Mouse (Mus musculus): ENCODE measurements at regions not wholly inside any gene's neighbourhood (a gene's known extent, or its start where the extent isn't known, plus 50 kb on each side); places are given as distances from the start of the nearest gene placed in this dataset.

- no peak overlapping the region for H3K4me2 ChIP-seq
- H3K9ac ChIP-seq = no peak overlapping the region
- WGBS = 85% methylated on average over 4 of the region's 4 CpGs
- no peaks in the 10 kb centered on the region for H3K9me3 ChIP-seq (replicated peaks)
- no peaks in the 10 kb centered on the region for H3K27me3 ChIP-seq
- H3K4me3 ChIP-seq (replicated peaks) = no peak overlapping the region
- no peak overlapping the region for H3K27ac ChIP-seq
- H3K4me1 ChIP-seq = peaks cover 14% of the 10 kb centered on the region
- ATAC-seq (replicated peaks; ENCODE audit: low FRiP score) = no peak
- H3K36me3 ChIP-seq = no peaks in the 10 kb centered on the region
Observed at GRCm38 (mm10) chr11:19118258-19118657, 99.5 kb upstream of the Meis1 start.

GRCm38 (mm10) chr11:19119927-19120827 is 101.4 kb upstream of the Meis1 start:
- ATAC-seq (replicated peaks; ENCODE audit: low FRiP score) = peak; percentile 74; the same call in 1 of the 2 replicates
- no peak overlapping the region for H3K9ac ChIP-seq

GRCm38 (mm10) chr11:19120871-19121270 is 102.1 kb upstream of the Meis1 start:
- no peaks in the 10 kb centered on the region for H3K27me3 ChIP-seq
- no peaks in the 10 kb centered on the region for H3K36me3 ChIP-seq
- WGBS = 48% methylated on average over 3 of the region's 3 CpGs
- peaks cover 14% of the 10 kb centered on the region for H3K4me1 ChIP-seq
- peak overlapping the region; percentile 18; the same call in 1 of the 2 replicates for H3K27ac ChIP-seq
- H3K9me3 ChIP-seq (replicated peaks) = no peaks in the 10 kb centered on the region
- ATAC-seq (replicated peaks; ENCODE audit: low FRiP score) = no peak
- no peak overlapping the region for H3K9ac ChIP-seq
- H3K4me2 ChIP-seq = no peak overlapping the region
- H3K4me3 ChIP-seq (replicated peaks) = no peak overlapping the region

More at GRCm38 (mm10) chr11:19119927-19120827, 101.4 kb upstream of the Meis1 start:
- Histone ChIP-seq H3K9me3 (replicated peaks) (no peaks in the 10 kb centered on the region), H3K27ac (0 out of 2 replicates have a peak overlapping the region, but pooled peaks have one; percentile 23), H3K4me3 (replicated peaks) (no peak overlapping the region), H3K36me3 (no peaks in the 10 kb centered on the region), H3K4me2 (no peak overlapping the region), H3K4me1 (peaks cover 14% of the 10 kb centered on the region), H3K27me3 (no peaks in the 10 kb centered on the region)
- WGBS = 53% methylated on average over 8 of the region's 8 CpGs

GRCm38 (mm10) chr11:19135375-19136050 is 116.7 kb upstream of the Meis1 start:
- Histone ChIP-seq H3K27me3 (no peaks in the 10 kb centered on the region), H3K27ac (no peak overlapping the region), H3K4me3 (replicated peaks) (no peak overlapping the region), H3K4me1 (peaks cover 3% of the 10 kb centered on the region; the same call in 1 of the 2 replicates), H3K36me3 (no peaks in the 10 kb centered on the region), H3K9me3 (replicated peaks) (no peaks in the 10 kb centered on the region), H3K4me2 (no peak overlapping the region), H3K9ac (no peak overlapping the region)
- WGBS = 59% methylated on average over 2 of the region's 2 CpGs
- no peak for ATAC-seq (replicated peaks; ENCODE audit: low FRiP score)

GRCm38 (mm10) chr11:19138423-19138822 is 119.6 kb upstream of the Meis1 start:
- 58% methylated on average over 5 of the region's 5 CpGs for WGBS
- ATAC-seq (replicated peaks; ENCODE audit: low FRiP score) = no peak
- Histone ChIP-seq H3K27me3 (no peaks in the 10 kb centered on the region), H3K9me3 (replicated peaks) (no peaks in the 10 kb centered on the region), H3K36me3 (no peaks in the 10 kb centered on the region), H3K4me1 (no peaks in the 10 kb centered on the region), H3K4me3 (replicated peaks) (no peak overlapping the region), H3K27ac (no peak overlapping the region), H3K9ac (no peak overlapping the region), H3K4me2 (no peak overlapping the region)

GRCm38 (mm10) chr11:19138831-19139230 is 120.0 kb upstream of the Meis1 start:
- H3K9me3 ChIP-seq (replicated peaks) = no peaks in the 10 kb centered on the region
- ATAC-seq (replicated peaks; ENCODE audit: low FRiP score) = no peak
- no peaks in the 10 kb centered on the region for H3K4me1 ChIP-seq
- no peak overlapping the region for H3K4me2 ChIP-seq
- H3K27me3 ChIP-seq = no peaks in the 10 kb centered on the region
- no peak overlapping the region for H3K4me3 ChIP-seq (replicated peaks)
- H3K27ac ChIP-seq = no peak overlapping the region
- WGBS = 87% methylated on average over 2 of the region's 2 CpGs
- no peaks in the 10 kb centered on the region for H3K36me3 ChIP-seq
- no peak overlapping the region for H3K9ac ChIP-seq

- peak; percentile 58 for ATAC-seq (replicated peaks; ENCODE audit: low FRiP score)
- 0 out of 2 replicates have a peak, but pooled peaks cover 7% of the 10 kb centered on the region for H3K4me1 ChIP-seq
- no peak overlapping the region for H3K4me2 ChIP-seq
- no peak overlapping the region for H3K4me3 ChIP-seq (replicated peaks)
- no peaks in the 10 kb centered on the region for H3K27me3 ChIP-seq
- no peaks in the 10 kb centered on the region for H3K36me3 ChIP-seq
- 66% methylated on average over 17 of the region's 17 CpGs for WGBS
- no peak overlapping the region for H3K27ac ChIP-seq
- no peaks in the 10 kb centered on the region for H3K9me3 ChIP-seq (replicated peaks)
- no peak overlapping the region for H3K9ac ChIP-seq
Observed at GRCm38 (mm10) chr11:19143267-19144000, 124.6 kb upstream of the Meis1 start.

- 0 out of 2 replicates have a peak, but pooled peaks cover 7% of the 10 kb centered on the region for H3K4me1 ChIP-seq
- H3K9me3 ChIP-seq (replicated peaks) = no peaks in the 10 kb centered on the region
- H3K4me2 ChIP-seq = no peak overlapping the region
- no peaks in the 10 kb centered on the region for H3K36me3 ChIP-seq
- no peak overlapping the region for H3K9ac ChIP-seq
- WGBS = 80% methylated on average over 6 of the region's 6 CpGs
- H3K27me3 ChIP-seq = no peaks in the 10 kb centered on the region
- ATAC-seq (replicated peaks; ENCODE audit: low FRiP score) = no peak
- H3K4me3 ChIP-seq (replicated peaks) = no peak overlapping the region
- H3K27ac ChIP-seq = no peak overlapping the region
Observed at GRCm38 (mm10) chr11:19144506-19144905, 125.7 kb upstream of the Meis1 start.

GRCm38 (mm10) chr11:19145263-19145662 is 126.5 kb upstream of the Meis1 start:
- Histone ChIP-seq H3K4me3 (replicated peaks) (no peak overlapping the region), H3K4me1 (0 out of 2 replicates have a peak, but pooled peaks cover 7% of the 10 kb centered on the region), H3K9ac (no peak overlapping the region), H3K9me3 (replicated peaks) (no peaks in the 10 kb centered on the region), H3K27ac (no peak overlapping the region), H3K4me2 (no peak overlapping the region), H3K27me3 (no peaks in the 10 kb centered on the region), H3K36me3 (no peaks in the 10 kb centered on the region)
- no peak for ATAC-seq (replicated peaks; ENCODE audit: low FRiP score)
- 73% methylated on average over 9 of the region's 9 CpGs for WGBS

- Histone ChIP-seq H3K9ac (no peak overlapping the region), H3K4me1 (0 out of 2 replicates have a peak, but pooled peaks cover 7% of the 10 kb centered on the region), H3K27me3 (no peaks in the 10 kb centered on the region), H3K4me3 (replicated peaks) (no peak overlapping the region), H3K27ac (no peak overlapping the region), H3K36me3 (no peaks in the 10 kb centered on the region), H3K9me3 (replicated peaks) (no peaks in the 10 kb centered on the region), H3K4me2 (no peak overlapping the region)
- WGBS = 69% methylated on average over 3 of the region's 3 CpGs
- no peak; the same call in 1 of the 2 replicates for ATAC-seq (replicated peaks; ENCODE audit: low FRiP score)
Observed at GRCm38 (mm10) chr11:19145991-19146390, 127.2 kb upstream of the Meis1 start.

GRCm38 (mm10) chr11:19151026-19151425 is 132.2 kb upstream of the Meis1 start:
- no peak for ATAC-seq (replicated peaks; ENCODE audit: low FRiP score)
- Histone ChIP-seq H3K36me3 (no peaks in the 10 kb centered on the region), H3K4me1 (0 out of 2 replicates have a peak, but pooled peaks cover 2% of the 10 kb centered on the region), H3K4me3 (replicated peaks) (no peak overlapping the region), H3K9ac (no peak overlapping the region), H3K27me3 (no peaks in the 10 kb centered on the region), H3K9me3 (replicated peaks) (no peaks in the 10 kb centered on the region), H3K27ac (no peak overlapping the region), H3K4me2 (no peak overlapping the region)
- WGBS = 86% methylated on average over 3 of the region's 3 CpGs
